Mouse (Mus musculus) urinary bladder, postnatal 10 days (tissue): ENCODE measurements around the gene Aurkaip1.

Experiments
- DNase-seq: peaks from one replicate; pipeline ENCODE4 v3.0.0; 2022; ENCODE audit warnings: low spot score

The Aurkaip1 gene

GRCm38 (mm10) chr4:155829866-155830265 lies 1.2 kb upstream of the Aurkaip1 start:
- no peak for DNase-seq

- no peak for DNase-seq
Observed at GRCm38 (mm10) chr4:155830596-155830995, 476 bp upstream of the Aurkaip1 start.

GRCm38 (mm10) chr4:155831831-155832230 lies 759 bp downstream of the Aurkaip1 start:
- no peak for DNase-seq

- no peak for DNase-seq
Observed at GRCm38 (mm10) chr4:155832321-155832720, 1.2 kb downstream of the Aurkaip1 start.

- no peak for DNase-seq
Observed at GRCm38 (mm10) chr4:155833234-155833633, 2.2 kb downstream of the Aurkaip1 start.

GRCm38 (mm10) chr4:155833836-155834235 lies 2.8 kb downstream of the Aurkaip1 start:
- DNase-seq: no peak

GRCm38 (mm10) chr4:155837404-155838010 lies 6.4 kb downstream of the Aurkaip1 start:
- no peak for DNase-seq

- no peak for DNase-seq
Observed at GRCm38 (mm10) chr4:155838187-155839153, 7.4 kb downstream of the Aurkaip1 start.

- DNase-seq: no peak
Observed at GRCm38 (mm10) chr4:155839483-155839910, 8.4 kb downstream of the Aurkaip1 start, which contains the start of gene Mxra8. Gene Mxra8 (plus strand): TSS chr4:155839680.

GRCm38 (mm10) chr4:155840076-155841002 lies 9.3 kb downstream of the Aurkaip1 start:
- peak; percentile 3 for DNase-seq

GRCm38 (mm10) chr4:155841003-155841454 lies 10.0 kb downstream of the Aurkaip1 start:
- DNase-seq: peak; percentile 9

- no peak for DNase-seq
Observed at GRCm38 (mm10) chr4:155841651-155842270, 10.7 kb downstream of the Aurkaip1 start.

GRCm38 (mm10) chr4:155843231-155843630 lies 12.2 kb downstream of the Aurkaip1 start:
- DNase-seq: no peak

- peak; percentile 92 for DNase-seq
Observed at GRCm38 (mm10) chr4:155846871-155847578, 16.0 kb downstream of the Aurkaip1 start, which contains the start of gene Dvl1. Gene Dvl1 (plus strand): TSS chr4:155847402.

- no peak for DNase-seq
Observed at GRCm38 (mm10) chr4:155847591-155848352, 16.7 kb downstream of the Aurkaip1 start.

- no peak for DNase-seq
Observed at GRCm38 (mm10) chr4:155848434-155849095, 17.5 kb downstream of the Aurkaip1 start.

GRCm38 (mm10) chr4:155849391-155849790 lies 18.3 kb downstream of the Aurkaip1 start:
- no peak for DNase-seq

GRCm38 (mm10) chr4:155849792-155850451 lies 18.9 kb downstream of the Aurkaip1 start:
- no peak for DNase-seq

GRCm38 (mm10) chr4:155851368-155851767 lies 20.3 kb downstream of the Aurkaip1 start:
- no peak for DNase-seq
